Mouse (Mus musculus): ENCODE results near the gene 4930558K02Rik. TPM values are rescaled to one million over a fixed set of nuclear protein-coding genes. Genes with fewer than 3 reads are reported as not detected.

4930558K02Rik gene
- polyA plus RNA-seq, 1 experiment, result not detected

DNA sequence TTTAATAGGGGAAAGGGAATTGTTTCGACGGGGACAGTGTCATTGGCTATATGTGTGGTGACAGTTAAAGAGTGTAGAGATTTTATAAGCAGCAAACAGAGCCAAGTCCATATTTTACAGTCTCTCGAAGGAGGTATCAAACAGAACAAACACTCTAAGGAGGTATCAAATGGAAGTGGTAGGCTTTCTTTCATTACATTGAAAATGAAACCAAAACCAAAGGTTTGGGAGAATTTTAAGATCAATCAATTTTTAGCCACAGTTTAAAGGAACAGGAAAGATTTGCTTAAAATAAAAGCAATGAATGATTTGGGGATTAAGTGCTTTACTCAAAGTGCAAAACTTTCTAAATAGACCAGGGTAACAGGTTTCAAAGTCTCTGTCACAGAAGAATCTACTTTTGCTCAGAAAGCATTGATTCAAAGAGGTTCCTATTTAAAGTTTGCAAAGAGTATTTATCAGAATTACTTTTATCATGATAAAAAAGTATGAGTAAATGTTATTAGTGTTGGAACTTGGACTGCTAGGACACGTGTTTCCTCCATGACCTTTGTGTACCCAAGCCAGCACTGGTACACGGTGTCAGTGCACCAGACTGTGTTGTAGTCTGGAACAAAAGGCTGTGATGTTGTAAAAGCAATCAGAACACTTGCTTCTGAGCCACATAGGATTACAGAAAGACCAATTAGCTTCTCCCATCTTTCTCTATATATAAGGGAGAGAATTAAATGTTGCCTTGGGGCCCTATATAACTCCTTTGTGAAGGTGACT is 28.2 kb downstream of the 4930558K02Rik start:
- WGBS, result 67% methylated on average over 5 of the region's 5 CpGs

DNA sequence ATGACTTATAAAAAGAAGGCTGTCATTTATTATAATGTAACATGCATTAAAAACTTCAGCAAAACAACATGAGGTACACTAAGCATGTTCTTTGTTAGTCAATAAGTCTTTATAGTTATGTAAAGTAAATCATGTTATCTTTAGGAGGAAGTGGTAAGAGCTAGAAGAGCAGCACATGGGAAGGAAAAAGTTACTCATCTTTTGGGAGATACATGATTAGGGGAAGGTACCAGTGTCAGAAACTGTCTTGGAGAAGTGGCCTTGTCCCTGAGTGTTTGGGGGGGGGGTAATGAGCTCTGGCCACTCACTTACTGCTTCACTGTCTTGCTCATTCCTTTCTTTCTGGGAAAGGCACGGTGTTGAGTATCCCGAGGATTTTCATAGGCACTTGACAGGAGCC is 37.4 kb downstream of the 4930558K02Rik start:
- Histone ChIP-seq H3K27ac (ENCODE audit: control insufficient read depth, insufficient read depth, low read depth, low read length, poor library complexity) (no peak overlapping the region), H3K4me3 (replicated peaks; ENCODE audit: control insufficient read depth, low read depth, low read length) (no peak overlapping the region), H3K4me1 (ENCODE audit: control insufficient read depth, insufficient read depth, low read length) (no peaks in the 10 kb centered on the region)
- 84% methylated on average over 2 of the region's 2 CpGs for WGBS
- TF ChIP-seq CTCF (IDR thresholded peaks at IDR 0.05; ENCODE audit: control insufficient read depth, insufficient read depth, low read length), result no peak
- no peak for TF ChIP-seq POLR2A (IDR thresholded peaks at IDR 0.05; ENCODE audit: borderline replicate concordance, control insufficient read depth, low read depth, low read length)

More for the DNA sequence above, 28.2 kb downstream of the 4930558K02Rik start:
- Histone ChIP-seq H3K27ac (ENCODE audit: control insufficient read depth, insufficient read depth, low read depth, low read length, poor library complexity) (no peak overlapping the region), H3K4me1 (ENCODE audit: control insufficient read depth, insufficient read depth, low read length) (no peaks in the 10 kb centered on the region), H3K4me3 (replicated peaks; ENCODE audit: control insufficient read depth, low read depth, low read length) (no peak overlapping the region)
- TF ChIP-seq CTCF (IDR thresholded peaks at IDR 0.05; ENCODE audit: control insufficient read depth, insufficient read depth, low read length), result no peak
- TF ChIP-seq POLR2A (IDR thresholded peaks at IDR 0.05; ENCODE audit: borderline replicate concordance, control insufficient read depth, low read depth, low read length), result no peak

DNA sequence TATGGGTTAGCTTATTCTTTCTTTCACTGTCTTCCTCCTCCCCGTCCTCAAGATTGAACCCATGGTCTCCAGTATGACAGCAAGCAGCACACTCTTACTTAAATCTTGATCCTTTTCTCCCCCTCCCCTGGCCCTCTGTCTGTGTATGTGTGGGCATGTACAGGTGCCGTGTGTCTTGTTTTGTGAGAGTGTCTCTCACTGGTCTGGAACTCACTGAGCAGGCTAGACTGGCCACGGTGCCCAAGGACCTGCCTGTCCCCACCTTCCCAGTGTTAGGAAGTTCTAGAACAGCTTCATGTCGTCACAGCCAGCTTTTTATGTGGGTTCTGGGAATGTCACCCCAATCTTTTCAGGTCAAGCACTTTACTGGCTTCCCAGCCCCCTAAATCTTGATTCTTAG is 47.1 kb downstream of the 4930558K02Rik start:
- 83% methylated on average over 4 of the region's 4 CpGs for WGBS
- Histone ChIP-seq H3K27ac (ENCODE audit: control insufficient read depth, insufficient read depth, low read depth, low read length, poor library complexity) (no peak overlapping the region), H3K4me3 (replicated peaks; ENCODE audit: control insufficient read depth, low read depth, low read length) (no peak overlapping the region), H3K4me1 (ENCODE audit: control insufficient read depth, insufficient read depth, low read length) (no peaks in the 10 kb centered on the region)
- TF ChIP-seq POLR2A (IDR thresholded peaks at IDR 0.05; ENCODE audit: borderline replicate concordance, control insufficient read depth, low read depth, low read length) (no peak), CTCF (IDR thresholded peaks at IDR 0.05; ENCODE audit: control insufficient read depth, insufficient read depth, low read length) (no peak)

DNA sequence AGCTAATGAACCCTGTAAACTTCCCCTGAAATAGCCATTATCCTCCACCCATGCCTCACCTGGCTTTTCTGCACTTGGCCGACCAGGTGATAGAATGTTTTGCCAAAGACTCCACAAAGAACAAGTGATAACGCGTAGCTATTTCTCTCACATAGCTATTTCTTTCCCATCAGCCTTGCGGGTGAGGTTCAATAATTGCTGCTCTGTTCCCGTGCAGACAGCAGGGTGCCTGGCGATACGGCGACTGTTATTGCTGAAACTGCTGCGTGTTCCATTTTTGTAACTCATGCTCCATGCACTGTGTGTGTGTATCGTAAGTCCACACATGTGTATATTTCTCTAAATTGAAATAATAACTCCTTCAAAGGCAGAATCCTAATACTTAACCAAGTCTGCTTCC is 47.6 kb downstream of the 4930558K02Rik start:
- WGBS, result 88% methylated on average over 10 of the region's 10 CpGs
- TF ChIP-seq POLR2A (IDR thresholded peaks at IDR 0.05; ENCODE audit: borderline replicate concordance, control insufficient read depth, low read depth, low read length), result no peak
- TF ChIP-seq CTCF (IDR thresholded peaks at IDR 0.05; ENCODE audit: control insufficient read depth, insufficient read depth, low read length), result no peak

DNA sequence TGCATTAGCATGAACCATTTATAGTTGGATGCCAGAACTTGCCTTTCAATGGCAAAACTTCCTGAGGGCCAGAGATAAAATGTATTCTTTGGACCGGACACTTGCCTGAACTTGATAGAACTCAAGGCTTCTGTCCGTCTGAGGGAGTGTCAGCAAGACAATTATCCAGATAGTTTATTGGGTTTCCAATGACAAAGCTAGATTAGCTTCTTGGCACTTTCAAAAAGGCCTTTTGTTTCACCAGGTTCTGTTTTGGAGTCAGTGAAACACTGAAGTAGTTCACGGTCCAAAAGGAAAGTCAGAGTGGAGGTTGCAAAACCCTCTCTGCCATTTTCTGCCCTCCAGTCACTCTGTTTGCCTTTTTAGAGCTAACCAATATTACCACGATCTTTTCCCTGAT is 48.1 kb downstream of the 4930558K02Rik start:
- WGBS, result 66% methylated on average over 4 of the region's 4 CpGs
- Histone ChIP-seq H3K4me1 (ENCODE audit: control insufficient read depth, insufficient read depth, low read length) (no peaks in the 10 kb centered on the region), H3K27ac (ENCODE audit: control insufficient read depth, insufficient read depth, low read depth, low read length, poor library complexity) (no peak overlapping the region), H3K4me3 (replicated peaks; ENCODE audit: control insufficient read depth, low read depth, low read length) (no peak overlapping the region)
- no peak for TF ChIP-seq CTCF (IDR thresholded peaks at IDR 0.05; ENCODE audit: control insufficient read depth, insufficient read depth, low read length)
- no peak for TF ChIP-seq POLR2A (IDR thresholded peaks at IDR 0.05; ENCODE audit: borderline replicate concordance, control insufficient read depth, low read depth, low read length)

More for the DNA sequence above, 47.6 kb downstream of the 4930558K02Rik start:
- Histone ChIP-seq H3K4me3 (replicated peaks; ENCODE audit: control insufficient read depth, low read depth, low read length) (no peak overlapping the region), H3K4me1 (ENCODE audit: control insufficient read depth, insufficient read depth, low read length) (no peaks in the 10 kb centered on the region), H3K27ac (ENCODE audit: control insufficient read depth, insufficient read depth, low read depth, low read length, poor library complexity) (no peak overlapping the region)

DNA sequence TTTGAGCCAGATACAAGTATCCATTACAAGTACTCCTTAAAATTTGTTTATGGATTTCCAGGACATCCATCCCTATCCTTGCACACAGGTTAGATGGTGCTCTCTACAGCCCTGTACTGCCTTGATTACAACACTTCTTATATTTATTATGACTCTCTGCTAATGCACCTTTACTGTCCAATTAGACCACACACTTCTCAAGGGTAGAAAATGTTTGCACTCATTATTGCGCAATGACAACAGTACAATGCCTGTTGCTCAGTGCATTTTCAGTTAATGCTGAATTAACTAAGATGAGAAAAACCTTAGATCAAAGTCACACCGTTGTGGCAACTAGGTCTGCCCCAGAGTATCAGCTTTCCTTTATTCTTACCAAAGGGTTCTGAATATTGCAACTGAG is 51.5 kb downstream of the 4930558K02Rik start:
- 70% methylated on average over 2 of the region's 2 CpGs for WGBS
- peaks cover 2% of the 10 kb centered on the region for H3K4me1 ChIP-seq (ENCODE audit: control insufficient read depth, insufficient read depth, low read length)
- no peak overlapping the region for H3K4me3 ChIP-seq (replicated peaks; ENCODE audit: control insufficient read depth, low read depth, low read length)
- H3K27ac ChIP-seq (ENCODE audit: control insufficient read depth, insufficient read depth, low read depth, low read length, poor library complexity), result no peak overlapping the region
- TF ChIP-seq POLR2A (IDR thresholded peaks at IDR 0.05; ENCODE audit: borderline replicate concordance, control insufficient read depth, low read depth, low read length) (no peak), CTCF (IDR thresholded peaks at IDR 0.05; ENCODE audit: control insufficient read depth, insufficient read depth, low read length) (no peak)

DNA sequence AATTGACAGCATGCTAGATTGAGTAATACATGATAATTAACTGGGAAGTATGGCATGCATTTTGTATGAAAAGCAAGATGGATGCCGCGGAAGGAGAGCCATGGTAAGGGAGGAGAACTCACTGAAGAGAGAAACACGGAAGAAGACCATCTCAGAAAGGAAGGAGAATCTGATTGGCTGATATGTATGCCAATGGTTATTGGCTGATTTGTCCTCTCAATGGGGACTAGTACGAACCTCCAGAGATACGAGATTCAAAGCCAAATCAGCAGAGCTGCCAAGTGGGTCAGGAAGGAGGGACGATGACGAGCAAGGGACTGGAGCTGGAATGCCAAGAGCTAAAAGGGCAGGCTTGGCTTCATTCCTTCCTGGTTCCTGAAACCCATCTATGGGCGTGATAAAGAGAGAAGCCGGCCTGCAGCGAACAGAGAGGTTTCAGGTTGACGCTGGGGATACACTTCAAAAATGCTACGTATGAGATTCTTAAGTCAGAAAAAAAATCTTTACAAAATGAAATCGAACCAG is 54.1 kb downstream of the 4930558K02Rik start:
- H3K27ac ChIP-seq (ENCODE audit: control insufficient read depth, insufficient read depth, low read depth, low read length, poor library complexity), result no peak overlapping the region
- H3K4me3 ChIP-seq (replicated peaks; ENCODE audit: control insufficient read depth, low read depth, low read length), result no peak overlapping the region
- no peak for TF ChIP-seq POLR2A (IDR thresholded peaks at IDR 0.05; ENCODE audit: borderline replicate concordance, control insufficient read depth, low read depth, low read length)
- TF ChIP-seq CTCF (IDR thresholded peaks at IDR 0.05; ENCODE audit: control insufficient read depth, insufficient read depth, low read length), result no peak
- H3K4me1 ChIP-seq (ENCODE audit: control insufficient read depth, insufficient read depth, low read length), result peaks cover 2% of the 10 kb centered on the region
- 87% methylated on average over 13 of the region's 13 CpGs for WGBS

DNA sequence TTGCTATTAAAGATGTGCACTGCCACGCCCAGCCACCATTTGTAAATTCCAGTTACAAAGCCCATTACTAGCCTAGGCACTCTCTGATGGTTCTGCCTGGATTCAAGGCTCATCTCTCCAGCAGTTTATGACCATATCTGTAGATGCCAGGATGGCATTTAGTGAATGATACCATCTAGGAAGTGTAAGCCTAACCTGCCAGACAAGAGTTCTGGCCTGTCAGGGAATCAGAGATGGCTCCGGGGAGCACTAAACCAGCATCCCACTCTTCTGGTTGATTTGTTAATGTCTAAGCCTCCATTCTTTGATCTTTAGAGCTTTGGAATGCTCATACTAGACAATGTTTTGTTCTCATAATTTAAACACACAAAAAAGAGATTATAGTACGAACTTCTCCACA is 55.1 kb downstream of the 4930558K02Rik start:
- no peak overlapping the region for H3K27ac ChIP-seq (ENCODE audit: control insufficient read depth, insufficient read depth, low read depth, low read length, poor library complexity)
- H3K4me3 ChIP-seq (replicated peaks; ENCODE audit: control insufficient read depth, low read depth, low read length), result no peak overlapping the region
- peaks cover 2% of the 10 kb centered on the region for H3K4me1 ChIP-seq (ENCODE audit: control insufficient read depth, insufficient read depth, low read length)
- TF ChIP-seq POLR2A (IDR thresholded peaks at IDR 0.05; ENCODE audit: borderline replicate concordance, control insufficient read depth, low read depth, low read length) (no peak), CTCF (IDR thresholded peaks at IDR 0.05; ENCODE audit: control insufficient read depth, insufficient read depth, low read length) (no peak)
- WGBS, result 87% methylated on average over 3 of the region's 3 CpGs
